Mouse (Mus musculus): ENCODE measurements at regions not wholly inside any gene's neighbourhood (a gene's known extent, or its start where the extent isn't known, plus 50 kb on each side); places are given as distances from the start of the nearest gene placed in this dataset.

DNA sequence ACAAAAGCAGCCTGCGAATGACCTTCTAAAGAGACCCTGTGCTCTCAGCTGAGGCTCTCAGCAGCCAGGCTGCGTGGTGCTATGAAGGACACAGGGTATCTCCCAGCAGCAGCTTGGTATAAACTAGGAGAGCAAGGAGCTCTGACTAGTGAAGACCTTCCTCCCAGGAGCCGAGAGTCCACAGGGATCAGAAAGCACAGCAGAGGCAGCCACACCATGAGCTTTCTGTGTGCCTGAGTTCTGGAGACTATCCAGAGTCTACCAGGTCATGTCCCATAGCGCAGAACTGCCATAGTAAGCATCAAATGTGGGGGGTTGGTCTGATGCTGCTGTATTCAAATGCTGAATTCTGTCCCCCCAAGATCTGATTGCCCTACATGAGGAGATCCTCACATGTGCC is 124.2 kb upstream of the Dynlrb2 start:
- intact Hi-C loops (cut with DNase I): no loop called here

DNA sequence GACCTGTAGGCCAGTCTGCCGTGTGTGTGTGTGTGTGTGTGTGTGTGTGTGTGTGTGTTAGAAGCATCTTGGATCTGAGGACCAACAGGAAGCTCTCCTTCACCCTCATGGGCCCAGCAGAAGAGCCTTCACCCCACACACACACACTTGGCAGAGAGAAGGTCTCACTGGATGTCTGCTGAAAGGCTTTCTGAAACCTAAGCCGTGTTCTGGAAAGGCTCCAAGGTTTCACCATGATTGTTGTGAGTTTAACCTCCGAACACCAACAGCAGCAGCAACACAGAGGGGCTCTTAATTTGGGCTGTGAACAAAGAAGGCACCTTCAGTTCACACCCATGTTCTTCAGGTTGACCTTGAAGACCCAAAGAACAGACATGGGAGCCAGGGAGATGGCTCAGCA is 124.9 kb upstream of the Dynlrb2 start:
- intact Hi-C loops (cut with DNase I): no loop called here

DNA sequence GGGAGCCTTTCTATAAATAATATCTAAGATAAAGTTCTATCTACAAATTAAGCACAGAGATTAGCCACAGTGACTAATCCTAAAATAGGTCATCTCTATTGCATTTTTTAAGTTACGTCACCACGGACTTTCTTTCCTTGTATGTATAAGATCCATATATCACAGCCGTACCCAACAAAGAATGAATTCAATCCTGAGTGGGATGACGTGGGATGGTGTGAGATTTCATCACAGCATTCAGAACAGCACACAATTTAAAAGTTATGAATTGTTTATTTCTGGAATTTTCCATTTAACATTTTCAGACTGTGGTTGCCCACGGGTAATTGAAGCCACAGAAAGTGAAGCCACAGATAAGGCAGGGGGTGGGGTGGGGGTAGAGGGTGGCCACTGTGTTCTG is 129.0 kb upstream of the Dynlrb2 start:
- intact Hi-C loops (cut with DNase I): no loop called here

DNA sequence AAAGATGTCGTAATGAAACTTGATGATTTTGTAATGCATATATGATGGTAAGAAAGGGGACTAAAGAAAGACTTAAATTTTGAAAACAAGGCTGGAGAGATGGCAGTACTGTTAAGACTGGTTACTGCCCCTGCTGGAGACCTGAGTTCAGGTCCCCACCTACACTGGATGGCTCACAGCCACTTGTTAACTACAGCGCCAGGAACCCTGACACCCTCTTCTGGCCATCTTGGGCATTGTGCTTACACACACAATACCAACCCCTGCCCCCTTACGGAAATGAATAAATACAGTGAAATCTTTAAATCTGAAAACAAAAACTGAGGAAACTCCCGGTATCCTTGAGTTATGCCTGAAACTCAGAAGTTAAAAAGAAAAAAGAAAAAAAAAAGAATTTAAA is 131.7 kb upstream of the Dynlrb2 start:
- intact Hi-C loops (cut with DNase I): no loop called here

DNA sequence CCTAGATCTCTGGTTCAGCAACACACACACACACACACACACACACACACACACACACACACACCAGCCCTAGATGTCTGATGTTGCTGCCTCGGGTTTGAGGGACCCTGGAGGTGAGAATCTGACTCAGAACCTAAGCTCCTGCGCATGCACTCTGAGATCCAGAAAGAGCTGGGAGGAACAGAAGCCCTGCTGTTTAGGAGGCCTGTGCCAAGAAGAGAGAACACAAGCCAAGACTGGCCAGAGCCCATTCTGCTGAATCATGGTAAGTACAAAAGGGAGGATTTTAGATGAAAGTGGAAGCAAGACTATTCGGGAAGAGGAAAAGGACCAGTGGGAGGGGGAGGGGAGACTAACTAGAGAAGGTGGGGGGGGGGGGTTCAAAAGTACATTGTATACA is 132.2 kb upstream of the Dynlrb2 start:
- intact Hi-C loops (cut with DNase I): no loop called here

DNA sequence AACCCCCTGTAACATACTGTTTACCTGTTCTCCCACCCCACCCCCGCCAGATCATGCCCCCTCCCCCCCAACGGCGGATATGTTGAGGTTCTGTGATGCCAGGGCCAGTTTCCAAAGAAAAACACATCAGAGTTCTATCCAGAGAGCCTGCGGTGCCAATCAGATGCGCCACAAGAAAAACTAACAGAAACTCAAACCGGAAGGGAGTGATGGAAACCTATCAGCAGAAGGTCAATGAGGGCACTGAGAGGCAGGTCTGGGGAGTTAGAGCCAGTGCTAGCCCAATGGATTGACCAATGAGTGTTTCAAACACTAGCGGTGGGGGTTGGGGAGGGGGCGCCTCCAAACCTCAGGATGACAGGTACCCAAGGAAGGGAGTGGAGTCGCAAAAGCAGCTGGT is 132.7 kb upstream of the Dynlrb2 start:
- intact Hi-C loops (cut with DNase I): no loop called here

DNA sequence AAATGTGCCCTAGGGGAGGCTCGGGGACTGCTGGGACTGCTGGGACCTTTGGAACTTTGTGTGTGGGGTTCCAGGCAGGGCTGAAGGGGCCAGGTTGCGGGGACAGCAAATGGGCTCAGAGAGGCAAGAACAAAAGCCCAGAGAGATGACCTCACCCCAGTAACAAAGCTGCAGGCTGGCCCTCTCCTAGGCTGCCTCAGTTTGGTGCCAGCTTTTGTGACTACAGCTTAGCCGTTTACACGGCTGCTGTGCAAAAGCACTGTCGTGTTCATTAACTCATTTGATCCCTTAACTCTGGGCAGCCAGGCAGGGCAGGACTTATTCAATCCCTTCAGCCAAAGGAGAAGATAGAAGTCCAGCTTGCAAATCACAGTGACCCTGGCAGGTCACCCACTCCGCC is 137.3 kb upstream of the Dynlrb2 start:
- intact Hi-C loops (cut with DNase I): no loop called here

DNA sequence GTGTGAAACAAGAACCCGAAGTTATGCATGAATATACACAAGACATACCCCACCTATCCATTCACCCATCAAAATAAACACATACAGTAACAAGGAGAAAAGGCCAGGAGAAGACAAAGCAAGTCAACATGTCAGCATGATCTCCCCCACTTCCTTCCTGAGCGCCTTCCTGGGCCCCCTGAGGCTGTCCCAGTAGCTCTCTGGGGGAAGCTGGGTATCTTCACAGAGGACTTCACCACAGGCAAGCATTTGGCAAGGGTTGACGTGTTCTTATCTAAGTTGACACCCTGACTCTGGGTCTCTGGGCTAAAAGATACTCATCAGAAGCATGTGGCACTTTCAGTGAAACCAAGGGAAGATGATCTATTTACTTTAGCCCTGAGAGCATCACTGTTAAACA is 138.1 kb upstream of the Dynlrb2 start:
- intact Hi-C loops (cut with DNase I): no loop called here

DNA sequence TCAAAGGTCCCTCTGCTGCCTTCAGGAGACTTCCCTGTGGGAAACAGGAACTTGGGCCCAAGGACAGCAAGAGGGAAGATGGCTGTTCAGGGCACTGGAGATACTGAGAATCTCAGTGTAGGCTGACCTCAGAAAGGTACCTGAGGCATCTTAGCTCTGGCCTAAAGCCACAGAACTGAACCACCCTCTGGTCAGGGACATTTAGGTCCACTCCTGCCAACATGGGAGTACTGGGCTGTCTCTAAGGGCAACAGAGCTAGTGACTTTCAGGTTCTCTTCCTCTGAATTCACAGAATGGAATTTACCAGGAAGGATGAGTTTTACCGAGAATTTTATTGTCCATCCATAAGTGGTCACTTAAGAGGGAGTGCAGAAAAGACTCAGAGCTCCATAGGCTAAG is 140.0 kb upstream of the Dynlrb2 start:
- intact Hi-C loops (cut with DNase I): no loop called here

DNA sequence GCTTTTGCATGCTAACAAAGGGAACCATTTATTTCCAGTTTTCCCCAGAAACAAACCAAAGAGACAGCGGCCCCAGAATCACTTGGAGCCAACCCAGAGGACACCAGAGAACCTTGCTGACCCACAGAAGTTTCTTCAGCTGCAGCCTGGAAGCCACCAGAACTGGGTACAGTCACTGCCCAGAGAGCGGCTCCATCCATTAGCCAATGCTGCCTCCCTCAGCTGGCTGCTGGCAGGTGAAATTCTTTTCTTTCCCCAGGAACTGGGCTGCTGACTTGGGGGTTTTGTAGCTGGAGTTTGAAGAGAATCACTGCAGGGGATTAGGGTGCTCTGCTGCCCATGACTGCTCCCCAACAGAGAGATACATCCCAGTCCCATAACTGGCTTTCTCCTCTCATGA is 140.6 kb upstream of the Dynlrb2 start:
- intact Hi-C loops (cut with DNase I): no loop called here

DNA sequence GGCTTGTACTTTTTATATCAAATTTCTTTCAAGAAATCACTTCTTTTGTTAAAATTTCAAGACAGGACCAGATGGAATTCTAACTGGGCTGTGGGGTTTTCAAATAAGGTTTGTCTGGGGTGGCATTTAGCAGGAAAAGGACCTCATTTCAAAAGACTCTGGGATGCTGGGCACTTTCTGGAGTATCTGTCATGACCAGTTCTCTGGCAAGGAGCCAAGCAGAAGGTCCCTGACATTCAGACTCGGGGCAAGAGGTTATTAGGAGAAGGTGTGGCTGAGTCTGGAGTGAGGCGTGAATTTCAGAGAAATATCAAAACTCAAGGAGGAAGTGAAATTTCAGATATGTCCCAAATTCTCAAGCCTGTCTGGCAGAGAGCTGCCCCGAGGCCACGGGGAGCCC is 142.4 kb upstream of the Dynlrb2 start:
- intact Hi-C loops (cut with DNase I): no loop called here

DNA sequence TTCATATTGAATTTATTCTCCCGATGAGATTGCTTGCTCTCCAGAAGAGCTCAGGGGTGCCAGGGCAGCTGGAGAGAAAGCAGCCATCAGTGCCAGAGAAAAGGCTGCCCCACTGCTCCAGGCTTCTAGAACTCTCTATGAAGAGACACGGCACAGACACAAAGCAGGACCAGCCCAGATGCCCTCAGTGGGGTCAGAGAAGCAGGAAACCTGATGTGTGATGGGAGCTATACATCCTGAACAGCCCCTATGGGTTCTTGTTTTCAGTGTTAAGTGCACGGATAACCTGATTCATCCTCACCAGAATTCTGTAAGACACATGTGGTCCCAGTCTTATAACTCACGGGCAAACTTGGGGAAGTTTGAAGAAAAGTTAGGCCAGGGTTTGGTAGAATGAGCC is 145.0 kb upstream of the Dynlrb2 start:
- intact Hi-C loops (cut with DNase I): no loop called here

DNA sequence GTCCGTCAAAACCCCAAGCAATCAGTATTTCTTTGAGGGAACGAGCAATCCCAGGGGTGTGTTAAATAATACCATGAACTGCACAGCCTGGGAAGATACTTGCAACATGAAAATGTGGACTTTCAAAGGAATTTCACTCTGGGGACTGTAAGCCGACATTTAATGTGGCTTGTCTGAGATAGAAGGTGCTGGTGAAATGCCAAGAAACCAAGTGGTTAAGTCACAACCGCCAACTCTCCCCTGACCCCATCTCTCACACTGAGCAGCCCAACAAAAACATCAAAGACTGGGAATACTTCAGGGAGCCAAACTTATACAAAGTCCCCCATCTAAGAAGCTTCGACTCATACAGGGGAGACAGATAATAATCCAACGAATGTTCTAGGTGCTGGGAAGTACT is 150.0 kb upstream of the Dynlrb2 start:
- intact Hi-C loops (cut with DNase I): no loop called here

DNA sequence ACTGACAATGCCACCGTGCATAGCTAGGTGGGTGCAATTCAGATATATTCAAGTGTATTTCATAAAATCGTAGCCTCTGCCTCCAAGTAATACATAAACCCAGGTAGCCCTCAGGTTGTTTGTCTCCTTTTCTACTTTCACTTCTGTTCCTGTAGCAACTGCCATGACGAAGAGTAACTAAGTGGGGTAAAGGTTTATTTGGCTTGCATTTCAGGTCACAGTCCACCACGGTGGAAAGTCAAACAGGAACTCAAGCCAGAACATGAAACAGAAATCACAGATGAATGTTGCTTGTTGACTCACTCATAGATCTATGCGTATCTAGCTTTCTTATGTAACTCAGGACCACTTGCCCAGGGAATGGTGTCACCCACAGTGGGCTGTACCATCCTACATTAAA is 150.9 kb upstream of the Dynlrb2 start:
- intact Hi-C loops (cut with DNase I): no loop called here

DNA sequence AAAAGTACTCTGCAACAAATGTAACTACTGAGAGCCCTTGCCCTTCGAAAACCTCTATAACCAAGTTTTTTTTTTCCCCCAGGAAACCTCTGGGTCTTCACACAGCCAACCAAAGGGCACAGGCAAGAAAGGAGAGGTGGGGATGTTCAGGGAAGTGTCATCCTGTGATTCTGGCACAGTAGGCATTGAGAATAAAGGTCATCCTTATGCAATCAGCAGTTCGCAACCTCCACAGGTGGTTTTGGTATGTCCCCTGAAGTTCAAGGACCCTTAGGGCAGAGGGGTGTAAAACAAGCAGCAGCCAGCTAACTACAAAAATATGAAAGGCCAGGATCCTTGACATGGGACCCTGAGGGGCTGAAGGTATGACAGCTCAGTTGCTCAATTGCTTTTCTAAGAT is 152.1 kb upstream of the Dynlrb2 start:
- intact Hi-C loops (cut with DNase I): no loop called here

DNA sequence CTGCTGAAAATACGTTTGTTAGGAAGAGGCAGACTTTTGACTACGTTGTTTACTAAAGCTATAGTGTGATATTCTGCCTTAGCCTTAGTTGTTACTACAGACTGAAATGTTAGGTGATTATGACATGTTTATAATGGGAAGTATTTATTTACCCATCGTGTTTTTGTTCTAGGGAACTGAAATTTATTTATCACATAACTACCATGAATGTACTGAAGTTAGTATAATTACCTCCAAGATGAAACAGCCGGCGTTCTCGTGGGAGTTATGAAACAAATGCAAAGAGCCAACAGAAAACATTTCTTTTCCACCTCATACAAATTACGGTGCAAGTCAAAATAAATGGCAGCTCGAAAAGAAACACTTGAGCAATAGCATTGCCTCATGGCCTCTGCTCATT is 155.8 kb upstream of the Dynlrb2 start:
- intact Hi-C loops (cut with DNase I): no loop called here

DNA sequence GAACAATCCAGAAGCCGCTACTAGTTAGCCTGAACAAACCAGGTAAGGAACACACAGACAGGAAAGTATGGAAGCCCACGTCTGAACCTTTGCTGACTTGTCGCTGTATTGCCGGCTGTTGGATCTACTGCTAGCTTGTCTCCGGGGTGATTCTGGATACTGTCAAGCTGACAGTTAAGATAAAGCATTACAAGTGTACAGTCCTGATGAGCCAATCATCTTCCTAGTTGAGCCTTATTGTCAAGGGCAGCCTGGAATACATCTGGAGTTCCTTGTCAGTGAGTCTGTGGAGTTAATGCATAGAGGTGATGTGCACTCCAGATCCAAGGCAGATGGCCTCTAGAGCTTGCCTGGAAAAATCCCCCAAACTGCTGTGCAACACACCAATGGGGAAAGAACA is 157.8 kb upstream of the Dynlrb2 start:
- intact Hi-C loops (cut with DNase I): no loop called here

DNA sequence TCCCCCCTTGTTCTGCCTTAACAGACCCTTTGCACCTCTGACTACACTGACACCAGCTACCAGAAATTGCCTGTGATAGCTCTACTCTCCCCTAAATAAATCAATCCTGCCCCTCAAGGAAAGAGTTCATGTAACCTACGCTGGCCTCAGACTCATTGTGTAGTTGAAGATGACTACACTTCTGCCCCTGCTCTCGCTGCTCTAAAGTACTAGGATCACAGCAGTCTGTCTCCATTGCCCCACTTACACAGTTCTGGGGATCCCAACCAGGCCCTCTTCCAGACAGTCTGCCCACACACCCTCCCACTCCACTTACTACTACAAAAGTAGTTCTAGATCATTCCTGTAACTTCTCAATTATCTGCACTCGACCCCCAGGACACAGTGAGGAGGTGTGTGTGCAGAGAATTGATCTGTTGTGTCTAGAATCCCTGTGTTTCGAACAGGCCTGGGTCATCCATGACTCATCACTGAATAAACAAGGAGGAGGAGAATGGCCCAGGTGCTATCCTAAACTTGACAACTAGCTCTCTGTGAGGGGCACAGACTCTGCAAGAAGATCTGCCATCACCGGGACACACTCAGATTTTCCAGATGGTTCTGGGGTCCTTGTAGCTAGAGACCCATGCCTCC is 160.1 kb upstream of the Dynlrb2 start:
- intact Hi-C loops (cut with DNase I): no loop called here

DNA sequence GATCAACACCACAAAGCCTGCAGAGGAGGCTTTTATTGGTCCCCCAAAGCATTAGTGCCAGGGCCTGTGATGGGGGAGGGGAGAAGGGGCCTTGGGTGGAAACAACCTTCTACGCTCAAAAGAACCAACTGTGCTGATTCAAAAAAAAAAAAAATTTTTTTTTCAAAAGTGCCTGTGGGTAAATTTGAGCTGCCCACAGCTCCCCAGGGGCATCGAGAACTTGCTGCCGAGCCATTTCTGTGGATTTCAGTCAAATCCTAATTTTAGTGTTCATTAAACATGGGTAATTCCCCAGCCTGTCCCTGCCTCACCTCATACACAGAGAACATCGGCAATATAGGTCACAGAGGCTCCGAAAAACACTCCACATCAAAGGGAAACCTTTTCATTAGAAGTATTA is 161.2 kb upstream of the Dynlrb2 start:
- intact Hi-C loops (cut with DNase I): no loop called here

DNA sequence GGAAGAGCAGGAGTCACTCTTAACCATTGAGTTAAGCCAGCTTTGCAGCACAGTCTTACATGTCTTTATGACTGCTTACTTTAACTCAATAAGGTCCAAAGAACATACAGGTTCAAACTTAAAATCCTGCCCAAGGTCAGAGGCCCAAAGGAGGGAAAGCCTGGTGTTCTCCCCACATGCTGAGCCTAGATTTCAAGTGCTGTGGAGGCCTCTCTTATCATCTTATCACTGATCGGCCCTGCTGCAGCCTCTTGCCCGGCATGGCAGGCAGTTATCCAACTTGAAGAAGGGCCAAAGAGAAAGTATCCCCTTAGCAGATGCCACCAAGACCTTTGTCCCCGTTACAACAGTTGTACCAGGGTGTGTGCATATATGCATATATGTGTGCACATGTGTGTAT is 170.0 kb upstream of the Dynlrb2 start:
- intact Hi-C loops (cut with DNase I): no loop called here

DNA sequence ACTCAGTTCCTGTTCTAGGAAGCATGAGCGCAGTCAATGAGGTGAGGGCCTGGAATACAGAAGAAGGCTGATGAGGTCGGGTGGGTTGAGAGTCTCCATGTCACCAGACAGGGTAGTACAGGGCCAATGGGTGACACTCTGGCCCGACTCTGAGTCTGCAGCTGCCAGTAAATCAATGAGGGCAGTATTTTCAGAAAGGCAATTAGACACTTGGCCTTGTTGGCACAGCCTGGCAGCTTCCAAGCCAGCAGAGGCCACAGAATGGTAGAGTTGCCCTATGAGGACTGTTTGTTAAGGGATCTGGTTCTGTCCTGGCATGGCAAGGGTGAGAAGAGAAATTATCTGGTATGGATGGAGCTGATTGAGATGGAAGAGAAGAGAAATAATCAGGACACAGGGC is 170.7 kb upstream of the Dynlrb2 start:
- intact Hi-C loops (cut with DNase I): no loop called here

DNA sequence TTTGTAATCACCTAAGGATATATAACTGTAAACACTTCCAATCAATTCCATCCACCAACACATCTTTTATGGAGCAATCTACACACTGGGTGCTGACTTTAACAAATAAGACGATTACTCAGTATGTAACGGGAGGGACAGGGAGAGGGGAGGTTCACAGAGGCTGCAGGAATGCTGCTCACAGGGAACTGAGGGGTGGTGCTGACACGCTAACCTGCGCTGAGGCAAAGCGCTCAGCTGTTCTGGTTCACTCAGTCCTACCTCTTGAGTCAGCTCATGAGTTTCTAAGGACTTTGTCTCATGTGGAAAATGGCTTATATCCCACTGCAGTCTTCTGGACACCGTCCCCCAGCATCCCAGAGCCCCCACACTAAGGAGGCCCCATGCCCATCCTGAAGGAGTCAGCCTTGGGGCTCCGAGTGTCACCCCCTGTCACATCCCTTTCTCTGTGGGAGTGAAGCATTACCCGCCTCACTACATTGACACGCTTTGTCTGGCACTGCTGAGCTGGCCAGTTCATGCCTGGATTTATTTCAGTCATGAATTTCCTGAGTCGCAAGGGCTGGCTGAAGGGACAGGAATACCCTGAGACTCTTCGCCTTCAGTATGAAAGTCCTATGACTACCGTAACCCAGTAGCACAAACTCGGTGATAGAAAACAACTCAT is 184.6 kb upstream of the Dynlrb2 start:
- intact Hi-C loops (cut with DNase I): no loop called here

DNA sequence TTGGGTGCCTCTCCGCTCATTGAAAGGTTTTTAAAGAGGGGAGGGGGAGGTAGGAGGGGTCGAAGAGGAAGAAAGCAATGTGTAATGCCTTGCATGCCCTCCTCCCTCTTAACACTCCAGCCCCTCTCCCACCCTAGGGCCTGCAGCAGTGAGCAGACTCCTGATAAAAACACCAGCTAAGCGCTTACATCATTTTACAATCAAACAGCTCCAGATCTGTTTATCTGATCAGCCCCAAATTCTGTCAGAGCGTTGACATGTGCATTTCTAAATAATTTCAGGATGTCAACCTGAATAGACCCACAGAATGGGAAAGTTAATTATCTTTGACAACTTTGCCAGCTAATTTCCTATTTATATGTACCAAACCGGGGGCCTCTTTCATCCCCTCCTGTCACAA is 189.4 kb upstream of the Dynlrb2 start:
- intact Hi-C loops (cut with DNase I): no loop called here
